Mouse (Mus musculus) midbrain, embryonic 14.5 days (tissue): ENCODE measurements around the gene Tmem159. TPM values are rescaled to one million over a fixed set of nuclear protein-coding genes. Genes with fewer than 3 reads are reported as not detected.

Experiments used
- ATAC-seq: fragments of 200-750 bp; cut with Nextera tagmentation; 2 replicates; pipeline ENCODE4 v1.8.0; 2017; ENCODE audit warnings: moderate number of reproducible peaks, moderate library complexity; ENCODE audit not compliant: low FRiP score, low TSS enrichment
- DNase-seq: peaks from one replicate; pipeline ENCODE4 v3.0.0-alpha.2; 2015
- H3K27ac ChIP-seq: fragments of 300-500 bp; sonication (generic); replicated peaks from 2 replicates; pipeline ENCODE4 v1.5.1; 2014; ENCODE audit warnings: mild to moderate bottlenecking, low read depth, low read length, moderate library complexity
- H3K27me3 ChIP-seq: fragments of 300-500 bp; sonication (generic); 2 replicates; pipeline ENCODE4 v1.6.1; 2014; ENCODE audit warnings: low read length, control low read depth, mixed read lengths; ENCODE audit not compliant: control insufficient read depth, insufficient read depth
- H3K36me3 ChIP-seq: fragments of 300-500 bp; sonication (generic); 2 replicates; pipeline ENCODE4 v1.6.1; 2014; ENCODE audit warnings: low read length, control low read depth; ENCODE audit not compliant: control insufficient read depth, insufficient read depth
- H3K4me1 ChIP-seq: fragments of 300-500 bp; sonication (generic); 2 replicates; pipeline ENCODE4 v1.6.1; 2014; ENCODE audit warnings: mild to moderate bottlenecking, antibody characterized with exemption, low read length, control low read depth; ENCODE audit not compliant: control insufficient read depth, insufficient read depth
- H3K4me2 ChIP-seq: fragments of 300-500 bp; sonication (generic); 2 replicates; pipeline ENCODE4 v1.6.1; 2014; ENCODE audit warnings: mild to moderate bottlenecking, low read length, moderate library complexity
- H3K4me3 ChIP-seq: fragments of 300-500 bp; sonication (generic); replicated peaks from 2 replicates; pipeline ENCODE4 v1.5.1; 2014; ENCODE audit warnings: low read depth, low read length
- H3K9ac ChIP-seq: fragments of 300-500 bp; sonication (generic); replicated peaks from 2 replicates; pipeline ENCODE4 v1.6.1; 2014; ENCODE audit warnings: mild to moderate bottlenecking, low read length, moderate library complexity
- H3K9me3 ChIP-seq: fragments of 300-500 bp; sonication (generic); 2 replicates; pipeline ENCODE4 v1.6.1; 2016; ENCODE audit warnings: low read length, control low read depth, mixed read lengths; ENCODE audit not compliant: control insufficient read depth
- WGBS: fragments of 180-500 bp; shearing (Covaris S2); extraction: QIAGEN DNeasy Blood & Tissue Kit; methylation state at CpG from one replicate; pipeline ENCODE4 v1.1.7; 2014; 5-methylcytosine and 5-hydroxymethylcytosine counted together
- polyA plus RNA-seq: library from polyadenylated mRNA; unstranded; fragments of >200 nt; fragmentation: Nextera tagmentation; extraction: Ambion mirVana; gene quantifications from 2 replicates; pipeline ENCODE4 v1.2.1, GENCODE M21; 2014

Gene Tmem159
- polyA plus RNA-seq, 1 experiment from 2014 or later = 33.7 TPM

GRCm38 (mm10) chr7:120095180-120095579 is 7.0 kb upstream of the Tmem159 start, which contains the start of gene Dnah3:
TSS of gene Dnah3 (minus strand) at chr7:120095280.
- Histone ChIP-seq H3K36me3 (no peaks in the 10 kb centered on the region), H3K9ac (no peak within 1 kb of the TSS), H3K4me2 (no peak within 1 kb of the TSS), H3K9me3 (no peaks in the 10 kb centered on the region), H3K4me3 (no peak within 1 kb of the TSS), H3K4me1 (no peaks in the 10 kb centered on the region), H3K27ac (no peak within 1 kb of the TSS), H3K27me3 (no peaks in the 10 kb centered on the region)
- ATAC-seq = no peak
- 87% methylated on average over 6 of the region's 6 CpGs for WGBS
- DNase-seq = no peak

GRCm38 (mm10) chr7:120097845-120098244 is 4.3 kb upstream of the Tmem159 start:
- H3K9me3 ChIP-seq = no peaks in the 10 kb centered on the region
- no peaks in the 10 kb centered on the region for H3K36me3 ChIP-seq
- ATAC-seq (no peak), DNase-seq (peak; percentile 74)
- H3K4me3 ChIP-seq = no peak overlapping the region
- H3K27ac ChIP-seq = no peak overlapping the region
- 11% methylated on average over 7 of the region's 7 CpGs for WGBS
- peaks cover 3% of the 10 kb centered on the region; the same call in 1 of the 2 replicates for H3K4me1 ChIP-seq
- H3K4me2 ChIP-seq = no peak overlapping the region
- H3K9ac ChIP-seq = no peak overlapping the region
- 0 out of 2 replicates have a peak, but pooled peaks cover 3% of the 10 kb centered on the region for H3K27me3 ChIP-seq

GRCm38 (mm10) chr7:120098403-120098802 is 3.8 kb upstream of the Tmem159 start:
- Histone ChIP-seq H3K4me2 (no peak overlapping the region), H3K27ac (no peak overlapping the region), H3K27me3 (0 out of 2 replicates have a peak, but pooled peaks cover 8% of the 10 kb centered on the region), H3K4me1 (peaks cover 9% of the 10 kb centered on the region; the same call in 1 of the 2 replicates), H3K36me3 (no peaks in the 10 kb centered on the region), H3K4me3 (no peak overlapping the region), H3K9ac (no peak overlapping the region), H3K9me3 (no peaks in the 10 kb centered on the region)
- WGBS = 24% methylated on average over 9 of the region's 9 CpGs
- ATAC-seq (no peak), DNase-seq (peak; percentile 66)

- DNase-seq (peak; percentile 37), ATAC-seq (0 out of 2 replicates have a peak, but pooled peaks have one; percentile 24)
- 0 out of 2 replicates have a peak, but pooled peaks cover 9% of the 10 kb centered on the region for H3K27me3 ChIP-seq
- H3K9ac ChIP-seq = peak overlapping the region; percentile 20
- no peaks in the 10 kb centered on the region for H3K36me3 ChIP-seq
- WGBS = 2% methylated on average over 25 of the region's 25 CpGs
- H3K4me3 ChIP-seq = peak overlapping the region; percentile 48
- H3K9me3 ChIP-seq = no peaks in the 10 kb centered on the region
- peaks cover 11% of the 10 kb centered on the region; the same call in 1 of the 2 replicates for H3K4me1 ChIP-seq
- no peak overlapping the region for H3K27ac ChIP-seq
- H3K4me2 ChIP-seq = peak overlapping the region; percentile 63
Observed at GRCm38 (mm10) chr7:120103019-120103567, 940 bp downstream of the Tmem159 start.

GRCm38 (mm10) chr7:120104975-120105374 is 2.8 kb downstream of the Tmem159 start:
- no peak overlapping the region for H3K9ac ChIP-seq
- WGBS = 48% methylated on average over 3 of the region's 3 CpGs

GRCm38 (mm10) chr7:120106356-120106755 is 4.2 kb downstream of the Tmem159 start:
- WGBS = 71% methylated on average over 2 of the region's 2 CpGs
- H3K4me3 ChIP-seq = no peak overlapping the region

More at GRCm38 (mm10) chr7:120104975-120105374, 2.8 kb downstream of the Tmem159 start:
- Histone ChIP-seq H3K36me3 (no peaks in the 10 kb centered on the region), H3K27ac (no peak overlapping the region), H3K4me1 (peaks cover 11% of the 10 kb centered on the region; the same call in 1 of the 2 replicates), H3K4me3 (no peak overlapping the region), H3K9me3 (no peaks in the 10 kb centered on the region), H3K27me3 (0 out of 2 replicates have a peak, but pooled peaks cover 9% of the 10 kb centered on the region), H3K4me2 (no peak overlapping the region)
- DNase-seq (peak; percentile 59), ATAC-seq (no peak)

GRCm38 (mm10) chr7:120109676-120110075 is 7.5 kb downstream of the Tmem159 start:
- DNase-seq = no peak
- Histone ChIP-seq H3K27me3 (no peaks in the 10 kb centered on the region), H3K9me3 (0 out of 2 replicates have a peak, but pooled peaks cover 4% of the 10 kb centered on the region), H3K36me3 (no peaks in the 10 kb centered on the region), H3K9ac (no peak overlapping the region), H3K4me3 (no peak overlapping the region), H3K4me2 (no peak overlapping the region), H3K4me1 (no peaks in the 10 kb centered on the region), H3K27ac (no peak overlapping the region)
- WGBS = 90% methylated on average over 5 of the region's 5 CpGs
- no peak for ATAC-seq

More at GRCm38 (mm10) chr7:120106356-120106755, 4.2 kb downstream of the Tmem159 start:
- Histone ChIP-seq H3K4me1 (peaks cover 11% of the 10 kb centered on the region; the same call in 1 of the 2 replicates), H3K27me3 (0 out of 2 replicates have a peak, but pooled peaks cover 9% of the 10 kb centered on the region), H3K36me3 (no peaks in the 10 kb centered on the region), H3K27ac (no peak overlapping the region), H3K9me3 (no peaks in the 10 kb centered on the region), H3K4me2 (no peak overlapping the region), H3K9ac (no peak overlapping the region)
- no peak for ATAC-seq
- no peak for DNase-seq

- Histone ChIP-seq H3K4me2 (no peak overlapping the region), H3K27ac (no peak overlapping the region), H3K27me3 (no peaks in the 10 kb centered on the region), H3K36me3 (no peaks in the 10 kb centered on the region), H3K9ac (no peak overlapping the region), H3K4me1 (peaks cover 6% of the 10 kb centered on the region; the same call in 1 of the 2 replicates), H3K9me3 (0 out of 2 replicates have a peak, but pooled peaks cover 4% of the 10 kb centered on the region), H3K4me3 (no peak overlapping the region)
- 95% methylated on average over 5 of the region's 5 CpGs for WGBS
- DNase-seq = no peak
- no peak for ATAC-seq
Observed at GRCm38 (mm10) chr7:120116976-120117375, 14.8 kb downstream of the Tmem159 start.

GRCm38 (mm10) chr7:120117529-120117928 is 15.4 kb downstream of the Tmem159 start:
- H3K27ac ChIP-seq = no peak overlapping the region
- ATAC-seq = no peak
- peaks cover 6% of the 10 kb centered on the region; the same call in 1 of the 2 replicates for H3K4me1 ChIP-seq
- no peak overlapping the region for H3K9ac ChIP-seq
- H3K4me3 ChIP-seq = no peak overlapping the region
- H3K36me3 ChIP-seq = no peaks in the 10 kb centered on the region
- peak; percentile 51 for DNase-seq
- no peaks in the 10 kb centered on the region for H3K27me3 ChIP-seq
- 19% methylated on average over 6 of the region's 6 CpGs for WGBS
- H3K9me3 ChIP-seq = 0 out of 2 replicates have a peak, but pooled peaks cover 4% of the 10 kb centered on the region
- no peak overlapping the region for H3K4me2 ChIP-seq
